Mouse (Mus musculus) heart, embryonic 11.5 days (tissue): ENCODE data around the gene Prkag2. TPM values are rescaled to one million over a fixed set of nuclear protein-coding genes. Genes with fewer than 3 reads are reported as not detected.

Source experiments
- ATAC-seq: fragments of 200-750 bp; cut with Nextera tagmentation; replicated peaks from 2 replicates; pipeline ENCODE4 v1.8.0; 2017; ENCODE audit warnings: moderate library complexity; ENCODE audit not compliant: insufficient number of reproducible peaks, low FRiP score, low TSS enrichment
- H3K27ac ChIP-seq: fragments of 300-500 bp; sonication (generic); 2 replicates; pipeline ENCODE4 v1.5.1; 2014; ENCODE audit warnings: mild to moderate bottlenecking, low read depth, low read length
- H3K27me3 ChIP-seq: fragments of 300-500 bp; sonication (generic); 2 replicates; pipeline ENCODE4 v1.6.1; 2014; ENCODE audit warnings: mild to moderate bottlenecking, low read length, mixed read lengths; ENCODE audit not compliant: control insufficient read depth, insufficient read depth
- H3K36me3 ChIP-seq: fragments of 300-500 bp; sonication (generic); 2 replicates; pipeline ENCODE4 v1.6.1; 2014; ENCODE audit warnings: mild to moderate bottlenecking, low read length, moderate library complexity, mixed read lengths; ENCODE audit not compliant: control insufficient read depth, insufficient read depth
- H3K4me1 ChIP-seq: fragments of 300-500 bp; sonication (generic); 2 replicates; pipeline ENCODE4 v1.6.1; 2014; ENCODE audit warnings: low read length; ENCODE audit not compliant: control insufficient read depth, insufficient read depth
- H3K4me2 ChIP-seq: fragments of 300-500 bp; sonication (generic); 2 replicates; pipeline ENCODE4 v1.6.1; 2014; ENCODE audit warnings: mild to moderate bottlenecking, moderate library complexity
- H3K4me3 ChIP-seq: fragments of 300-500 bp; sonication (generic); 2 replicates; pipeline ENCODE4 v1.5.1; 2014; ENCODE audit warnings: low read depth, low read length
- H3K9ac ChIP-seq: fragments of 300-500 bp; sonication (generic); 2 replicates; pipeline ENCODE4 v1.6.1; 2014; ENCODE audit warnings: mild to moderate bottlenecking, low read depth, low read length, moderate library complexity
- H3K9me3 ChIP-seq: fragments of 300-500 bp; sonication (generic); replicated peaks from 2 replicates; pipeline ENCODE4 v1.6.1; 2016; ENCODE audit warnings: low read length; ENCODE audit not compliant: control insufficient read depth
- WGBS: fragments of 180-500 bp; shearing (Covaris S2); extraction: QIAGEN DNeasy Blood & Tissue Kit; methylation state at CpG from one replicate; pipeline ENCODE4 v1.1.7; 2014; ENCODE audit not compliant: insufficient replicate concordance; 5-methylcytosine and 5-hydroxymethylcytosine counted together
- polyA plus RNA-seq: library from polyadenylated mRNA; unstranded; fragments of >200 nt; fragmentation: Nextera tagmentation; extraction: Ambion mirVana; gene quantifications from 2 replicates; pipeline ENCODE4 v1.2.1, GENCODE M21; 2014

Gene Prkag2
- polyA plus RNA-seq, 1 experiment from 2014 or later = 84.6 TPM

DNA sequence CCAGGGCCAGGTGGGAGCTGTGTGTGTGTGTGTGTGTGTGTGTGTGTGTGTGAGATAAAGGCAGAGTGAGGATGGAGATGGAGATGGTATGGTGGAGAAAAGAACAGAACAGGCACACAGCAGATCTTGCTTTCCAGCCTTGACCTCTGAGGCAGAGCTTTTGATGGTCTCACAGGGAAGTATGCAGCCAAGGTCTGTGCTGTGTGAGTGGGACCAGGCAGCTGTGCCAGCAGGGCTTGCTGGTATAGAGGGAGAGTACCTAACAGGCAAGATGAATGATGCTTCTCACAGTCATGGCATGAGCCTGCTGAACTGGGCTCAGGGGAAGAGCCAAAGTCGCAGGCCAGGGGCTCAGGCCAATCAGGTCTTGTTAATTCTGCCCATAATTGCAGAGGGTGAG lies 108.9 kb downstream of the Prkag2 start:
- H3K4me3 ChIP-seq = no peak overlapping the region
- H3K4me1 ChIP-seq = peaks cover 30% of the 10 kb centered on the region
- no peak overlapping the region for H3K4me2 ChIP-seq
- no peaks in the 10 kb centered on the region for H3K36me3 ChIP-seq
- no peaks in the 10 kb centered on the region for H3K27me3 ChIP-seq
- no peaks in the 10 kb centered on the region for H3K9me3 ChIP-seq
- WGBS = 71% methylated on average over 1 of the region's 1 CpGs
- no peak overlapping the region for H3K27ac ChIP-seq
- no peak overlapping the region for H3K9ac ChIP-seq
- no peak for ATAC-seq

DNA sequence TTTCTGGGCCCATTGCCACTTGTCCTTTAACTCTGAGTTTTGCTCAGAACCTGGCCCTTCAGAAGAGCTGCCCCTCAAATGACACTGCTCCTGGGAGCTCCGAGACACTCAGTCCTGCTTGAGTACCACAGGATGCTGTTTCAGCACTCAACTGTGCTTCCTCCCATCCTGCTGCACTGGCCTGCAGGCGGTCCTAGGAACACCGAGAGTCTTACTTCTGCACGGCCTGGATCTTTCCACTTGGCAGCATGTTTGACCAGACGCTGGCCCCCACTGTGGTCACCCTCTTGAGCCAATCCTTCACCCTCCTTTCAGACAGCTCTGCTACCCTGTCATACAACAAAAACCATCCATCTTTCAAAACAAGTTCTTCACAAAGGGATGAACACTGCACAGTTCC lies 110.0 kb downstream of the Prkag2 start:
- 64% methylated on average over 5 of the region's 5 CpGs for WGBS
- no peak overlapping the region for H3K4me3 ChIP-seq
- no peaks in the 10 kb centered on the region for H3K36me3 ChIP-seq
- no peak overlapping the region for H3K27ac ChIP-seq
- H3K9ac ChIP-seq = no peak overlapping the region
- no peak overlapping the region for H3K4me2 ChIP-seq
- ATAC-seq = no peak
- H3K4me1 ChIP-seq = peaks cover 35% of the 10 kb centered on the region
- H3K27me3 ChIP-seq = no peaks in the 10 kb centered on the region
- H3K9me3 ChIP-seq = no peaks in the 10 kb centered on the region

GRCm38 (mm10) chr5:24989683-24990082 lies 110.8 kb downstream of the Prkag2 start:
- H3K4me1 ChIP-seq = peaks cover 37% of the 10 kb centered on the region
- peak overlapping the region; percentile 31; the same call in 1 of the 2 replicates for H3K27ac ChIP-seq

DNA sequence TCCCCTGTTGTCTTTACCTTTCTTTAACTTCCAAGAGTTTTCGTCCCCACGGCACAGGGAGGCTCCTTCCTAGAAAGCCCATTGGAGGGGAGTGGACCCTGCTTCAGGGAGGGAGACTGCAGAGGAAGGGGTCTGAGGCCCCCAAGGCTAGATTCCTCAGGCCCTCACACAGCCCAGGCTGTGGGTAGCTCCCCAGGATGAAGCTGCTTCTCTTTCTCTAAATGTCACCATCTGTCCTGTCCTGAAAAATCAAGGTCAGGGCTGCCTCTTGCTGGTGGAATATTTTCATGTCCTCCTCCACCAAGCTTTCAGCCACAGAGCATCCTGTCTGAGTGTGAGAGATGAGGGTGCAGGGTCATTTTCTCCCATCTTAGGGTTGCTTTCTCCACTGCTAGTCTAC lies 113.5 kb downstream of the Prkag2 start:
- WGBS = 34% methylated on average over 2 of the region's 2 CpGs

More at GRCm38 (mm10) chr5:24989683-24990082, 110.8 kb downstream of the Prkag2 start:
- H3K4me3 ChIP-seq = no peak overlapping the region
- H3K9me3 ChIP-seq = no peaks in the 10 kb centered on the region
- ATAC-seq = no peak
- H3K4me2 ChIP-seq = no peak overlapping the region
- 35% methylated on average over 3 of the region's 3 CpGs for WGBS
- no peaks in the 10 kb centered on the region for H3K27me3 ChIP-seq
- no peaks in the 10 kb centered on the region for H3K36me3 ChIP-seq
- H3K9ac ChIP-seq = no peak overlapping the region

GRCm38 (mm10) chr5:24986204-24986940 lies 114.1 kb downstream of the Prkag2 start:
- no peaks in the 10 kb centered on the region for H3K9me3 ChIP-seq
- H3K27me3 ChIP-seq = no peaks in the 10 kb centered on the region
- no peak for ATAC-seq
- H3K36me3 ChIP-seq = no peaks in the 10 kb centered on the region
- peak overlapping the region; percentile 88 for H3K27ac ChIP-seq
- H3K4me1 ChIP-seq = peaks cover 62% of the 10 kb centered on the region
- WGBS = 53% methylated on average over 9 of the region's 9 CpGs
- peak overlapping the region; percentile 39 for H3K4me3 ChIP-seq
- H3K4me2 ChIP-seq = peak overlapping the region; percentile 68
- H3K9ac ChIP-seq = peak overlapping the region; percentile 65

More for the DNA sequence above, 113.5 kb downstream of the Prkag2 start:
- peak overlapping the region; percentile 68 for H3K4me2 ChIP-seq
- H3K36me3 ChIP-seq = no peaks in the 10 kb centered on the region
- H3K4me1 ChIP-seq = peaks cover 56% of the 10 kb centered on the region
- peak overlapping the region; percentile 88 for H3K27ac ChIP-seq
- H3K9me3 ChIP-seq = no peaks in the 10 kb centered on the region
- H3K27me3 ChIP-seq = no peaks in the 10 kb centered on the region
- peak overlapping the region; percentile 39 for H3K4me3 ChIP-seq
- no peak for ATAC-seq
- H3K9ac ChIP-seq = peak overlapping the region; percentile 65

- Histone ChIP-seq H3K27ac (peak overlapping the region; percentile 88), H3K9ac (peak overlapping the region; percentile 65; the same call in 1 of the 2 replicates), H3K4me1 (peaks cover 69% of the 10 kb centered on the region), H3K9me3 (no peaks in the 10 kb centered on the region), H3K4me2 (peak overlapping the region; percentile 68), H3K27me3 (no peaks in the 10 kb centered on the region), H3K36me3 (no peaks in the 10 kb centered on the region), H3K4me3 (peak overlapping the region; percentile 39)
- 45% methylated on average over 11 of the region's 11 CpGs for WGBS
- no peak for ATAC-seq
Measured at GRCm38 (mm10) chr5:24985434-24986176, 114.8 kb downstream of the Prkag2 start.

DNA sequence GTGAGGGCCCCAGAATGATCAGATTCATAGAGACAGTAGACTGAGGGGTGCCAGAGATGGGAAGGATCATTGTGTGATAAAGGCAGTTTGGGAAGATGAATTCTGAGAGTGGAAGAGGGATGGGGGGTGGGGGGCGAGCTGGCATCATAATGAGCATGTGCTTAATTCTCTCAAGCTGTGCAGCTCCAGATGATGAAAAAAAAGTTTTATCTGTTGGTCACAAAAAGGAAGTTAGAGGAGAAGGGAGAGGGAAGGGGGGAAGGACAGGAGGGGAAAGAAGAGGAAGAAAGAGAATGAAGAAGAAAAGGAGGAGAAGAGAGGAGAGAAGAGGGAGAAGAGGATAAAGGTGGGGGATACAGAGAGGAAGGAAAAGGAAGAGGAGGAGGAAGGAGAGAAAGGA lies 116.3 kb downstream of the Prkag2 start:
- Histone ChIP-seq H3K27me3 (no peaks in the 10 kb centered on the region), H3K27ac (peak overlapping the region; percentile 88), H3K9me3 (no peaks in the 10 kb centered on the region), H3K4me1 (peaks cover 69% of the 10 kb centered on the region), H3K4me3 (no peak overlapping the region), H3K36me3 (no peaks in the 10 kb centered on the region), H3K4me2 (no peak overlapping the region), H3K9ac (no peak overlapping the region)
- ATAC-seq = no peak
- 61% methylated on average over 1 of the region's 1 CpGs for WGBS

DNA sequence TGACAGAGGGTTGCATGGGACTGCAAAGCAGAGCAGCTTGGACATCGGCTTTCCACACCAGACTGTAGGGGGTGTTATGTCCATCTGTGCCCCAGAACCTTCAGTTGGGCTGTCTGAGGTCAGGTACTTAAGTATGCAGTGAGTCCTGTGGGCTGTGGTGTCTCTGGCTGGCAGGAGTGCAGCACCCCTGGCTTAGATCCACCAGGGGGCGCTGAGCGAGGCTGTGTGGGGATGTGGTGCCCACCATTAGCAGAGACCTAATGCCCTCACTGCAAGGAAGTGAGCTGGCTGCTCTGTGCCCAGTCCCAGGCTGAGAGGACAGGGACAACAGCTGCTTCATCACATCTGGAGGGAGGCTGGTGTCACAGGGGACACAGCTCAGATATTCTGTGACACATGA lies 116.9 kb downstream of the Prkag2 start:
- no peak overlapping the region for H3K4me3 ChIP-seq
- H3K9me3 ChIP-seq = no peaks in the 10 kb centered on the region
- H3K4me2 ChIP-seq = no peak overlapping the region
- peaks cover 75% of the 10 kb centered on the region for H3K4me1 ChIP-seq
- ATAC-seq = no peak
- peak overlapping the region; percentile 86; the same call in 1 of the 2 replicates for H3K27ac ChIP-seq
- no peaks in the 10 kb centered on the region for H3K36me3 ChIP-seq
- 0 out of 2 replicates have a peak, but pooled peaks cover 3% of the 10 kb centered on the region for H3K27me3 ChIP-seq
- no peak overlapping the region for H3K9ac ChIP-seq
- 11% methylated on average over 3 of the region's 3 CpGs for WGBS
